Mouse (Mus musculus) gastrocnemius, adult 2 months (tissue): ENCODE results near the gene Nip7. TPM values are rescaled to one million over a fixed set of nuclear protein-coding genes. Genes with fewer than 3 reads are reported as not detected.

ENCODE experiments used
- DNase-seq: peaks from one replicate; pipeline ENCODE4 v3.0.0; 2022
- H3K27ac ChIP-seq: fragments of 200-600 bp; 2 replicates; pipeline ENCODE4 v1.8.1; 2022; ENCODE audit warnings: mild to moderate bottlenecking
- H3K4me3 ChIP-seq: fragments of 200-600 bp; 2 replicates; pipeline ENCODE4 v1.8.1; 2022; ENCODE audit warnings: mild to moderate bottlenecking, moderate library complexity
- CTCF ChIP-seq: fragments of 200-600 bp; IDR thresholded peaks from 2 replicates; pipeline ENCODE4 v1.8.1; 2022; ENCODE audit warnings: antibody characterized with exemption, mild to moderate bottlenecking, moderate library complexity
- intact Hi-C: fragments of 180-260 bp; cut with DNase I; formaldehyde crosslinking; loops from one replicate; pipeline ENCODE4 v1.15.1; 2025
- total RNA-seq, 2 experiments: library from RNA; stranded (reverse); gene quantifications; 2 replicates each; pipeline ENCODE4 v1.2.3; 2021

Nip7 gene
- total RNA-seq, 2 experiments from 2014 or later: 19.3 to 20.7 TPM

- intact Hi-C loops: no loop called here
- TF ChIP-seq CTCF: no peak
- Histone ChIP-seq H3K4me3 (no peak overlapping the region), H3K27ac (no peak overlapping the region)
- no peak for DNase-seq
These were observed 16.0 kb upstream of the Nip7 start for GRCm38 (mm10) chr8:107040632-107041031.

GRCm38 (mm10) chr8:107045478-107045877 is 11.2 kb upstream of the Nip7 start:
- no peak for TF ChIP-seq CTCF
- intact Hi-C loops: no loop called here
- Histone ChIP-seq H3K4me3 (no peak overlapping the region), H3K27ac (no peak overlapping the region)
- no peak for DNase-seq

- no peak for TF ChIP-seq CTCF
- Histone ChIP-seq H3K4me3 (peak overlapping the region; percentile 93), H3K27ac (peak overlapping the region; percentile 94)
- intact Hi-C loops: loop anchor here (1.0 kb wide), 1 partner anchor 16 kb away; the partner anchor contains the start of gene Vps4a
- peak; percentile 29 for DNase-seq
These were observed 9.7 kb upstream of the Nip7 start for GRCm38 (mm10) chr8:107046976-107047375.

GRCm38 (mm10) chr8:107048061-107048941 is 8.4 kb upstream of the Nip7 start, which contains the start of gene Pdf:
Gene Pdf, minus strand, starts transcription at chr8:107048614.
- no peak for TF ChIP-seq CTCF
- intact Hi-C loops: no loop called here
- peak; percentile 91 for DNase-seq

GRCm38 (mm10) chr8:107049480-107049879 is 7.2 kb upstream of the Nip7 start:
- peak overlapping the region; percentile 93 for H3K4me3 ChIP-seq
- TF ChIP-seq CTCF: no peak
- no peak for DNase-seq
- intact Hi-C loops: no loop called here
- H3K27ac ChIP-seq: peak overlapping the region; percentile 94; the same call in 1 of the 2 replicates

More at GRCm38 (mm10) chr8:107048061-107048941, 8.4 kb upstream of the Nip7 start, which contains the start of gene Pdf:
- peak within 1 kb of the TSS; percentile 93 for H3K4me3 ChIP-seq
- peak within 1 kb of the TSS; percentile 94 for H3K27ac ChIP-seq

- H3K27ac ChIP-seq: no peak overlapping the region
- H3K4me3 ChIP-seq: no peak overlapping the region
- intact Hi-C loops: no loop called here
- no peak for TF ChIP-seq CTCF
- no peak for DNase-seq
These were observed 4.6 kb upstream of the Nip7 start for GRCm38 (mm10) chr8:107052046-107052445.

- Histone ChIP-seq H3K4me3 (peak overlapping the region; percentile 99), H3K27ac (peak overlapping the region; percentile 95)
- intact Hi-C loops: loop anchor here (1.0 kb wide), 1 partner anchor 26 kb away; the partner anchor contains the start of gene Vps4a
- no peak for TF ChIP-seq CTCF
- no peak for DNase-seq
These were observed 294 bp downstream of the Nip7 start for GRCm38 (mm10) chr8:107056973-107057369.

GRCm38 (mm10) chr8:107062613-107063012 is 5.9 kb downstream of the Nip7 start:
- no peak for DNase-seq
- no peak overlapping the region for H3K27ac ChIP-seq
- TF ChIP-seq CTCF: no peak
- intact Hi-C loops: no loop called here
- H3K4me3 ChIP-seq: no peak overlapping the region

GRCm38 (mm10) chr8:107065511-107066496 is 9.1 kb downstream of the Nip7 start, which contains the start of gene Tmed6:
Gene Tmed6, minus strand, starts transcription at chr8:107065644.
- peak; percentile 50 for DNase-seq
- Histone ChIP-seq H3K4me3 (no peak within 1 kb of the TSS), H3K27ac (no peak within 1 kb of the TSS)
- TF ChIP-seq CTCF: no peak
- intact Hi-C loops: no loop called here

- TF ChIP-seq CTCF: no peak
- no peak for DNase-seq
- intact Hi-C loops: no loop called here
- no peak overlapping the region for H3K27ac ChIP-seq
- H3K4me3 ChIP-seq: no peak overlapping the region
These were observed 17.0 kb downstream of the Nip7 start for GRCm38 (mm10) chr8:107073706-107074105.

GRCm38 (mm10) chr8:107074128-107074527 is 17.5 kb downstream of the Nip7 start:
- intact Hi-C loops: no loop called here
- Histone ChIP-seq H3K27ac (no peak overlapping the region), H3K4me3 (no peak overlapping the region)
- TF ChIP-seq CTCF: no peak
- DNase-seq: no peak

GRCm38 (mm10) chr8:107076239-107076888 is 19.7 kb downstream of the Nip7 start:
- no peak for TF ChIP-seq CTCF

More at GRCm38 (mm10) chr8:107076239-107076888, 19.7 kb downstream of the Nip7 start:
- DNase-seq: no peak
- intact Hi-C loops: no loop called here
- Histone ChIP-seq H3K27ac (no peak overlapping the region), H3K4me3 (no peak overlapping the region)
